Mouse (Mus musculus) MEL (cell line): ENCODE data around the gene Mok. TPM values are rescaled to one million over a fixed set of nuclear protein-coding genes. Genes with fewer than 3 reads are reported as not detected.

Experiments
- DNase-seq: peaks from one replicate; pipeline ENCODE4 v3.0.0; 2011; ENCODE audit warnings: low read depth, low spot score
- H3K27ac ChIP-seq: 2 replicates; pipeline ENCODE4 v1.5.1; 2012; ENCODE audit warnings: low read depth, mild to moderate bottlenecking, control low read depth, low read length, moderate library complexity; ENCODE audit not compliant: control insufficient read depth
- H3K27me3 ChIP-seq, 2 experiments: fragments of 150-350 bp in 1 of 2; sonication (generic) in 1 of 2; 2 replicates each; pipeline ENCODE4 v1.6.1; 2012; ENCODE audit warnings: low read length in 2 of 2, mild to moderate bottlenecking in 2 of 2, improper control_type of control experiment in 1 of 2, moderate library complexity in 1 of 2; ENCODE audit not compliant: insufficient read depth in 2 of 2, control insufficient read depth in 1 of 2
- H3K36me3 ChIP-seq, 2 experiments: 2 replicates each; pipeline ENCODE4 v1.6.1; 2012 to 2014; ENCODE audit warnings: low read length in 2 of 2, improper control_type of control experiment in 1 of 2, inconsistent platforms in 1 of 2, mild to moderate bottlenecking in 1 of 2; ENCODE audit not compliant: insufficient read depth in 2 of 2, control insufficient read depth in 1 of 2
- H3K4me1 ChIP-seq, 2 experiments: fragments of 150-350 bp in 1 of 2; sonication (generic) in 1 of 2; 2 replicates each; pipeline ENCODE4 v1.6.1; 2012; ENCODE audit warnings: low read length in 2 of 2, improper control_type of control experiment in 1 of 2, mild to moderate bottlenecking in 1 of 2; ENCODE audit not compliant: insufficient read depth in 2 of 2, control insufficient read depth in 1 of 2
- H3K4me3 ChIP-seq, 2 experiments: fragments of 150-350 bp in 1 of 2; sonication (generic) in 1 of 2; 2 replicates each; pipeline ENCODE4 v1.5.1; 2012; ENCODE audit warnings: low read depth in 2 of 2, low read length in 2 of 2, mild to moderate bottlenecking in 2 of 2, moderate library complexity in 2 of 2, control low read depth in 1 of 2, improper control_type of control experiment in 1 of 2; ENCODE audit not compliant: control insufficient read depth in 1 of 2, insufficient read depth in 1 of 2
- H3K79me2 ChIP-seq: 2 replicates; pipeline ENCODE4 v1.6.1; 2012; ENCODE audit warnings: mild to moderate bottlenecking, low read length, moderate library complexity; ENCODE audit not compliant: control insufficient read depth, poor library complexity, insufficient read depth
- H3K9ac ChIP-seq: 2 replicates; pipeline ENCODE4 v1.6.1; 2012; ENCODE audit warnings: low read depth, mild to moderate bottlenecking, control low read depth, low read length, moderate library complexity; ENCODE audit not compliant: control insufficient read depth, poor library complexity, severe bottlenecking
- H3K9me3 ChIP-seq: fragments of 150-350 bp; sonication (generic); replicated peaks from 2 replicates; pipeline ENCODE4 v1.6.1; 2012; ENCODE audit warnings: mild to moderate bottlenecking, low read length, improper control_type of control experiment, moderate library complexity; ENCODE audit not compliant: insufficient read depth
- CHD1 ChIP-seq: IDR thresholded peaks from 2 replicates; pipeline ENCODE4 v1.6.1; 2012; ENCODE audit warnings: low read depth, mild to moderate bottlenecking, inconsistent platforms, low read length, improper control_type of control experiment
- CHD2 ChIP-seq: IDR thresholded peaks from 2 replicates; pipeline ENCODE4 v1.6.1; 2011; ENCODE audit warnings: low read length, improper control_type of control experiment
- CTCF ChIP-seq, 3 experiments: IDR thresholded peaks in 2 of 3; conservative IDR thresholded peaks in 1 of 3; 2 replicates each; pipeline ENCODE4 v1.5.1; 2011 to 2012; ENCODE audit warnings: low read length in 3 of 3, low read depth in 2 of 3, mild to moderate bottlenecking in 2 of 3, improper control_type of control experiment in 1 of 3, inconsistent platforms in 1 of 3, mixed read lengths in 1 of 3, moderate library complexity in 1 of 3; ENCODE audit not compliant: control insufficient read depth in 1 of 3, insufficient read depth in 1 of 3, poor library complexity in 1 of 3, severe bottlenecking in 1 of 3
- E2F4 ChIP-seq: IDR thresholded peaks from 2 replicates; pipeline ENCODE4 v1.6.1; 2011; ENCODE audit warnings: low read depth, low read length, improper control_type of control experiment, borderline replicate concordance
- ELF1 ChIP-seq: IDR thresholded peaks from 2 replicates; pipeline ENCODE4 v1.6.1; 2014; ENCODE audit warnings: low read depth, mild to moderate bottlenecking, inconsistent platforms, low read length, improper control_type of control experiment, moderate library complexity
- GATA1 ChIP-seq: IDR thresholded peaks from 2 replicates; pipeline ENCODE4 v1.6.1; 2011; ENCODE audit warnings: low read depth, low read length, improper control_type of control experiment
- HCFC1 ChIP-seq: IDR thresholded peaks from 2 replicates; pipeline ENCODE4 v1.6.1; 2012; ENCODE audit warnings: low read depth, mild to moderate bottlenecking, inconsistent platforms, low read length, improper control_type of control experiment, moderate library complexity
- MAX ChIP-seq: IDR thresholded peaks from 2 replicates; pipeline ENCODE4 v1.6.1; 2011; ENCODE audit warnings: low read length, improper control_type of control experiment
- MAZ ChIP-seq: IDR thresholded peaks from 2 replicates; pipeline ENCODE4 v1.6.1; 2012; ENCODE audit warnings: low read depth, mild to moderate bottlenecking, inconsistent platforms, low read length, improper control_type of control experiment
- MEF2A ChIP-seq: IDR thresholded peaks from 2 replicates; pipeline ENCODE4 v1.6.1; 2014; ENCODE audit warnings: low read depth, mild to moderate bottlenecking, inconsistent platforms, low read length, improper control_type of control experiment; ENCODE audit not compliant: poor library complexity, insufficient replicate concordance, severe bottlenecking; ENCODE audit errors: extremely low read depth
- MXI1 ChIP-seq: IDR thresholded peaks from 2 replicates; pipeline ENCODE4 v1.6.1; 2011; ENCODE audit warnings: mild to moderate bottlenecking, low read depth, low read length, improper control_type of control experiment
- MYB ChIP-seq: IDR thresholded peaks from 2 replicates; pipeline ENCODE4 v1.6.1; 2011; ENCODE audit warnings: mild to moderate bottlenecking, low read depth, low read length, improper control_type of control experiment
- MYC ChIP-seq: IDR thresholded peaks from 2 replicates; pipeline ENCODE4 v1.6.1; 2011; ENCODE audit warnings: low read depth, mild to moderate bottlenecking, low read length, improper control_type of control experiment, moderate library complexity
- NELFE ChIP-seq: IDR thresholded peaks from 2 replicates; pipeline ENCODE4 v1.6.1; 2011; ENCODE audit warnings: low read depth, low read length, improper control_type of control experiment
- NRF1 ChIP-seq: IDR thresholded peaks from 2 replicates; pipeline ENCODE4 v1.6.1; 2014; ENCODE audit warnings: low read depth, mild to moderate bottlenecking, inconsistent platforms, low read length, improper control_type of control experiment, moderate library complexity; ENCODE audit not compliant: poor library complexity, insufficient read depth, severe bottlenecking
- POLR2A ChIP-seq, 2 experiments: IDR thresholded peaks; 2 replicates each; pipeline ENCODE4 v1.6.1; 2011 to 2012; ENCODE audit warnings: low read length in 2 of 2, mild to moderate bottlenecking in 2 of 2, control low read depth in 1 of 2, improper control_type of control experiment in 1 of 2, low read depth in 1 of 2, moderate library complexity in 1 of 2; ENCODE audit not compliant: control insufficient read depth in 1 of 2, insufficient read depth in 1 of 2, poor library complexity in 1 of 2
- POLR2AphosphoS2 ChIP-seq: IDR thresholded peaks from 2 replicates; pipeline ENCODE4 v1.6.1; 2011; ENCODE audit warnings: low read length, improper control_type of control experiment
- POLR2AphosphoS5 ChIP-seq: IDR thresholded peaks from 2 replicates; pipeline ENCODE4 v1.6.1; 2012; ENCODE audit warnings: low read depth, borderline replicate concordance, mild to moderate bottlenecking, inconsistent platforms, low read length, moderate library complexity, mixed read lengths
- RCOR1 ChIP-seq: IDR thresholded peaks from 2 replicates; pipeline ENCODE4 v1.6.1; 2012; ENCODE audit warnings: low read depth, mild to moderate bottlenecking, inconsistent platforms, low read length, improper control_type of control experiment
- SIN3A ChIP-seq: IDR thresholded peaks from 2 replicates; pipeline ENCODE4 v1.6.1; 2012; ENCODE audit warnings: low read length, improper control_type of control experiment, inconsistent platforms
- SMC3 ChIP-seq: IDR thresholded peaks from 2 replicates; pipeline ENCODE4 v1.6.1; 2011; ENCODE audit warnings: low read depth, low read length, improper control_type of control experiment
- TAL1 ChIP-seq: IDR thresholded peaks from 2 replicates; pipeline ENCODE4 v1.6.1; 2012; ENCODE audit warnings: mild to moderate bottlenecking, inconsistent platforms, low read length, moderate library complexity, mixed read lengths
- TBP ChIP-seq: IDR thresholded peaks from 2 replicates; pipeline ENCODE4 v1.8.0; 2011; ENCODE audit warnings: low read depth, low read length, improper control_type of control experiment
- UBTF ChIP-seq: IDR thresholded peaks from 2 replicates; pipeline ENCODE4 v1.6.1; 2012; ENCODE audit warnings: low read depth, mild to moderate bottlenecking, inconsistent platforms, low read length, improper control_type of control experiment, moderate library complexity, borderline replicate concordance; ENCODE audit not compliant: insufficient read depth
- USF1 ChIP-seq: IDR thresholded peaks from 2 replicates; pipeline ENCODE4 v1.6.1; 2014; ENCODE audit warnings: low read depth, mild to moderate bottlenecking, inconsistent platforms, low read length, improper control_type of control experiment, moderate library complexity
- ZC3H11A ChIP-seq: IDR thresholded peaks from 2 replicates; pipeline ENCODE4 v1.6.1; 2012; ENCODE audit warnings: low read depth, mild to moderate bottlenecking, inconsistent platforms, low read length, improper control_type of control experiment
- polyA plus RNA-seq, 2 experiments: library from polyadenylated mRNA; stranded (reverse) in 1 of 2; unstranded in 1 of 2; fragments of >175 nt in 1 of 2; fragments of >200 nt in 1 of 2; gene quantifications; 2 replicates each; pipeline versions ENCODE4 v1.2.1 to v1.2.4; 2012; ENCODE audit warnings: low replicate concordance in 2 of 2, low read depth in 1 of 2; ENCODE audit not compliant: insufficient read length in 2 of 2, insufficient read depth in 1 of 2, missing spikeins in 1 of 2
- total RNA-seq: library from RNA; depleted of rRNA; stranded (reverse); fragments of 300-350 nt; gene quantifications from 2 replicates; pipeline ENCODE4 v1.2.3, GENCODE M21; 2012; rRNA removed

Gene Mok
- total RNA-seq (0.39 and 1.2 TPM in 2 replicates), polyA plus RNA-seq (1 to 10 TPM in 1 of 2 experiments, not detected in 1; 1.6 TPM)

GRCm38 (mm10) chr12:110840348-110841198 lies at the start of gene Mok:
TSS of gene Mok (minus strand) at chr12:110840939.
- Histone ChIP-seq H3K4me1 (peaks cover 0 to 5% of the 10 kb centered on the region in 2 experiments; a peak in 2 of 4 replicates), H3K4me3 (peak within 1 kb of the TSS; percentile 65 to 72), H3K27me3 (no peaks in the 10 kb centered on the region), H3K79me2 (no peaks in the 10 kb centered on the region; the same call in 1 of the 2 replicates), H3K9me3 (no peaks in the 10 kb centered on the region), H3K36me3 (peaks cover 0 to 5% of the 10 kb centered on the region in 2 experiments; a peak in 1 of 4 replicates), H3K27ac (peak within 1 kb of the TSS; percentile 40; the same call in 1 of the 2 replicates), H3K9ac (peak within 1 kb of the TSS; percentile 63)
- TF ChIP-seq MXI1 (peak; percentile 79), NRF1 (peak; percentile 95), RCOR1 (no peak), MYB (no peak), POLR2AphosphoS2 (no peak), POLR2AphosphoS5 (no peak), ELF1 (peak; percentile 83), MYC (no peak), TAL1 (no peak), CHD1 (no peak), SMC3 (no peak), POLR2A (IDR thresholded peaks at IDR 0.05; ENCODE audit: control insufficient read depth in 1 of 2, insufficient read depth in 1 of 2, low read depth in 1 of 2, low read length in 2 of 2, poor library complexity in 1 of 2) (peak in 1 of 2 experiments; percentile 43; a peak in 1 of 4 replicates), MEF2A (no peak), UBTF (peak; percentile 59; the same call in 1 of the 2 replicates), CHD2 (no peak), TBP (peak; percentile 92), HCFC1 (peak; percentile 77), NELFE (peak; percentile 60; the same call in 1 of the 2 replicates), USF1 (no peak), ZC3H11A (no peak), MAX (no peak), CTCF (IDR thresholded peaks at IDR 0.05 in 2 of 3, conservative IDR thresholded peaks at IDR 0.05 in 1 of 3; ENCODE audit: control insufficient read depth in 1 of 3, insufficient read depth in 1 of 3, low read depth in 2 of 3, low read length in 3 of 3, poor library complexity in 1 of 3, severe bottlenecking in 1 of 3) (no peak), MAZ (peak; percentile 54; the same call in 1 of the 2 replicates), GATA1 (no peak), SIN3A (peak; percentile 94), E2F4 (no peak)
- DNase-seq = peak; percentile 96
